Mouse (Mus musculus) megakaryocyte, embryonic 14.5 days (primary cell): Measurements from ENCODE around the gene Gm10273. TPM values are rescaled to one million over a fixed set of nuclear protein-coding genes. Genes with fewer than 3 reads are reported as not detected.
"Not testable (repeated sequence)": the region's sequence is repeated elsewhere in the genome, so short reads cannot be mapped to it uniquely, and the experiment has no call there.

Experiments
- H3K27me3 ChIP-seq: replicated peaks from 2 replicates; pipeline ENCODE3; 2012; ENCODE audit warnings: inconsistent platforms
- H3K36me3 ChIP-seq: replicated peaks from 2 replicates; pipeline ENCODE3; 2012; ENCODE audit warnings: low read length, inconsistent platforms, mixed read lengths
- H3K4me1 ChIP-seq: 2 replicates; pipeline ENCODE4 v1.6.1; 2012; ENCODE audit warnings: inconsistent platforms
- H3K4me3 ChIP-seq: replicated peaks from 2 replicates; pipeline ENCODE3; 2012; ENCODE audit warnings: moderate library complexity, mild to moderate bottlenecking, inconsistent platforms
- H3K9me3 ChIP-seq: 2 replicates; pipeline ENCODE4 v1.6.1; 2012; ENCODE audit warnings: inconsistent platforms
- FLI1 ChIP-seq: IDR thresholded peaks from 2 replicates; pipeline ENCODE4 v1.6.1; 2012; ENCODE audit warnings: low read length, inconsistent platforms, mixed read lengths
- GATA1 ChIP-seq: IDR thresholded peaks from 3 replicates; pipeline ENCODE4 v1.6.1; 2012; ENCODE audit warnings: mixed read lengths, low read length, inconsistent platforms, borderline replicate concordance
- polyA plus RNA-seq: library from polyadenylated mRNA; stranded (reverse); fragments of >175 nt; gene quantifications from 2 replicates; pipeline ENCODE4 v1.2.3, GENCODE M21; 2012; ENCODE audit warnings: low replicate concordance; ENCODE audit not compliant: insufficient read depth

Gm10273 gene
- polyA plus RNA-seq, 1 experiment: 0.54 TPM

DNA sequence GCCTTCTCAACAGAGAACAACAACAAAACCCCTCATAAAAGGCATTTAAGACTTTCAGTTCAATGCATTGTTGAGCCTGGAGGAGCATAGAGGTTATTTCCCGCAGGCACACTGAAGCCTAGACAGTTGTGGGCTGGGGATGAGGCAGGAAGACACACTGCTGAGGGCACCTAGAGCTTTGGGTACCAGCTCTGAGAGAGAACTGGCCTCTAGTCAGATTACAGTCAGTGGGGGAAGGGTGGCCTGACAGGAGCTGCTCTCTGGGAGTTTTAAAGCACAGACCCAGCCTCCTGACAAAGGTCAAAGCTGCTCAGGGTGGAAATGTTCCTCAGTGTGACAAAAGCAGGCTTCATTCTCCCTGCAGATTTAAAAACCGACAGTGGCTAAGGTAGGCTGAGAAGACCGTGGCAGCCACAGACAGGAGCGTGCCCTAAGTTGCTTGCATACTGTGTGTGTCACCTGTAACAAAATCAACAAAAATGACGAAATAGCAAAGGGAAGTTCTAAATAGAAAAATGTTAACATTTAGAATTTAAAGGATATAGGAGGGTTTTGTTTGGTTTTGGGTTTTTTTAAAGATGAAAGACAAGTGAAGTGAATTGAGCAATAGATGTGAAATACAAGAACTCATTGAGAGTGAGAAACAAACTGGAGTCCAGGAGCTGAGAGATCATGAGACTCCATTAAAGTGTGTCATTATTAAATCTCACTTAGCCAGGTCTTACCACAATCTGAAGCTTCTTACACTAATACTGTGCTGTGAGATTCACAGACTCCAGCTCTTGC, 29.4 kb upstream of the Gm10273 start:
- Histone ChIP-seq H3K9me3 (no peaks in the 10 kb centered on the region), H3K27me3 (no peaks in the 10 kb centered on the region), H3K36me3 (peaks cover 100% of the 10 kb centered on the region), H3K4me3 (no peak overlapping the region), H3K4me1 (peaks cover 18% of the 10 kb centered on the region)
- no peak for TF ChIP-seq GATA1
- TF ChIP-seq FLI1: no peak

DNA sequence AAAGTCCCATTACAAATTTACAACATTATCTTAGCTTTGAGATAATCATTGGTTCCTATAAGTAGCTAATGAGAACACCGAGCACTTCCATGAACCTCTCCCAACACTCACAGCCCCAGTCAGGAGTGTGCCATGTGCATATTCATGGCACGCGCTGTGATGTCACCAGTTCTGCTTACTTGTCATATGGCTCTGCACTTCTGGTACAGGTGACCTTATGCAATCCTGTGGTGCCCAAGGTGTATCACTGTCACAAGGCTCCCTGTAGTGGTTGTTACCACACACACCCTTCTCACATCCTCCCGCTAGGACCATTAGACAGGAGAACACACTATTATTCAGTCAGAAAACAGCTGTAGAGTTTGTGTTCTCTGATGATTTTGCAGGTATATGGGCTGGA, 28.7 kb upstream of the Gm10273 start:
- Histone ChIP-seq H3K4me3 (no peak overlapping the region), H3K9me3 (no peaks in the 10 kb centered on the region), H3K4me1 (peaks cover 18% of the 10 kb centered on the region), H3K36me3 (peaks cover 100% of the 10 kb centered on the region), H3K27me3 (no peaks in the 10 kb centered on the region)
- TF ChIP-seq GATA1 (no peak), FLI1 (no peak)

GRCm38 (mm10) chr10:59367206-59367605, 28.2 kb upstream of the Gm10273 start:
- TF ChIP-seq FLI1: no peak
- TF ChIP-seq GATA1: no peak
- Histone ChIP-seq H3K9me3 (no peaks in the 10 kb centered on the region), H3K4me1 (peaks cover 18% of the 10 kb centered on the region), H3K4me3 (no peak overlapping the region), H3K27me3 (no peaks in the 10 kb centered on the region), H3K36me3 (peaks cover 100% of the 10 kb centered on the region)

DNA sequence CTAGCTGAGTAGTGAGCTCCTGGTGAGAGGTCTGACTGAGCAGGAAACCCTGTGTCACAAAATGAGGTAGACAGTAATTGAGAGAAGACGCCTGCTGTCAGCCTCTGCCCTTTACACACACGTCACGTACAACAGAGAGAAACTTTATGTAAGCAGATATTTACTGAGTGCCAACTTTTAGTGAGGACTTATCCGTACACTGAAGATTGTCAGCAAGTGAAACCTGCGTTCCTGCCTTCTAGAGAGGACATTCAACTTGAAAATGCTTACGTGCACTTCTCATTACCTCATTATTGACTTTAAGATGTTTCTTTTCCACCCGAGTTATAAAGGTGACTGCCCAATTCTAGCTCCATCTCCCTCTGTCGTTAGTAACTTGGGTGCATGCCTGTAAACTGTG, 26.7 kb upstream of the Gm10273 start:
- H3K4me1 ChIP-seq: peaks cover 10% of the 10 kb centered on the region
- TF ChIP-seq FLI1 (no peak), GATA1 (no peak)
- no peak overlapping the region for H3K4me3 ChIP-seq
- peaks cover 100% of the 10 kb centered on the region for H3K36me3 ChIP-seq
- no peaks in the 10 kb centered on the region for H3K27me3 ChIP-seq
- H3K9me3 ChIP-seq: no peaks in the 10 kb centered on the region

- no peak for TF ChIP-seq GATA1
- no peak for TF ChIP-seq FLI1
- H3K9me3 ChIP-seq: no peaks in the 10 kb centered on the region
- peaks cover 10% of the 10 kb centered on the region for H3K4me1 ChIP-seq
- H3K4me3 ChIP-seq: no peak overlapping the region
- H3K36me3 ChIP-seq: peaks cover 100% of the 10 kb centered on the region
- H3K27me3 ChIP-seq: no peaks in the 10 kb centered on the region
Observed at GRCm38 (mm10) chr10:59369426-59369825, 26.0 kb upstream of the Gm10273 start.

- Histone ChIP-seq H3K9me3 (no peaks in the 10 kb centered on the region), H3K27me3 (no peaks in the 10 kb centered on the region), H3K36me3 (peaks cover 49% of the 10 kb centered on the region), H3K4me3 (no peak overlapping the region), H3K4me1 (peaks cover 42% of the 10 kb centered on the region)
- TF ChIP-seq GATA1 (no peak), FLI1 (no peak)
Observed at GRCm38 (mm10) chr10:59377906-59378305, 17.5 kb upstream of the Gm10273 start.

GRCm38 (mm10) chr10:59378728-59379127, 16.7 kb upstream of the Gm10273 start:
- peaks cover 41% of the 10 kb centered on the region for H3K36me3 ChIP-seq
- H3K4me1 ChIP-seq: peaks cover 42% of the 10 kb centered on the region
- H3K27me3 ChIP-seq: no peaks in the 10 kb centered on the region
- TF ChIP-seq GATA1 (no peak), FLI1 (no peak)
- H3K9me3 ChIP-seq: no peaks in the 10 kb centered on the region
- no peak overlapping the region for H3K4me3 ChIP-seq

GRCm38 (mm10) chr10:59379927-59380326, 15.5 kb upstream of the Gm10273 start:
- TF ChIP-seq GATA1: no peak
- TF ChIP-seq FLI1: no peak
- Histone ChIP-seq H3K4me3 (peak overlapping the region; percentile 87), H3K4me1 (peaks cover 37% of the 10 kb centered on the region), H3K9me3 (no peaks in the 10 kb centered on the region), H3K36me3 (peaks cover 29% of the 10 kb centered on the region), H3K27me3 (no peaks in the 10 kb centered on the region)

DNA sequence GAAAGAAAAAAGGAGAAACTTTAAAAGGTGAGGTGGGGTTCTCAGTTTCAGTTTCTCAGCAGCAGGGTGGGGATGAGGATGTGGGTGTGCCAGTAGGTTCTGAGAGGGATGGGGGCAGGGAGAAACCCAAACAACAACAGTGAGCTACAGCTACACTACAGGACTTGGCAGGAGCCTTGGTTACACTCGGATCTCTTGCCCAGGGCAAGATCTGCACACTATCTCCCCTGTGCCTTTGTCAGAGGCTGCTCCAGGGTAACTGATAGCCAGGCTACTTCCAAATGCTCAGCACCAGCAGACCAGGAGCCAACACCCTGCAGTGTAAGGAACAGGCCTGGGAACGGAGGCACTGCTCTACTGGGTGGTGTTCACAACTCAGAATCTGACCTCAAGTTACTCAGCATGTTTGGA, 15.0 kb upstream of the Gm10273 start:
- TF ChIP-seq FLI1 (no peak), GATA1 (no peak)
- Histone ChIP-seq H3K27me3 (no peaks in the 10 kb centered on the region), H3K9me3 (no peaks in the 10 kb centered on the region), H3K4me3 (peak overlapping the region; percentile 87), H3K4me1 (peaks cover 37% of the 10 kb centered on the region), H3K36me3 (peaks cover 25% of the 10 kb centered on the region)

DNA sequence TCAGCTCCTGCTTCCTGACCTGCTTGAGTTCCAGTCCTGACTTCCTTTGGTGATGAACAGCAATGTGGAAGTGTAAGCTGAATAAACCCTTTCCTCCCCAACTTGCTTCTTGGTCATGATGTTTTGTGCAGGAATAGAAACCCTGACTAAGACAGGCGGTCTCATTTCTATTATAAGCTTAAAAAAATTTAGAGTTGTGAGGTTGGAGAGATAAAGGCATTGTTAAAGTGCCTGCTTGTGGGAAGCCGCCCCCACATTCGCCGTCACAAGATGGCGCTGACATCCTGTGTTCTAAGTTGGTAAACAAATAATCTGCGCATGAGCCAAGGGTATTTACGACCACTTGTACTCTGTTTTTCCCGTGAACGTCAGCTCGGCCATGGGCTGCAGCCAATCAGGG, 13.9 kb upstream of the Gm10273 start:
- peaks cover 33% of the 10 kb centered on the region for H3K4me1 ChIP-seq
- not testable (repeated sequence) for H3K9me3 ChIP-seq, H3K4me3 ChIP-seq, H3K27me3 ChIP-seq
- H3K36me3 ChIP-seq: peaks cover 21% of the 10 kb centered on the region

DNA sequence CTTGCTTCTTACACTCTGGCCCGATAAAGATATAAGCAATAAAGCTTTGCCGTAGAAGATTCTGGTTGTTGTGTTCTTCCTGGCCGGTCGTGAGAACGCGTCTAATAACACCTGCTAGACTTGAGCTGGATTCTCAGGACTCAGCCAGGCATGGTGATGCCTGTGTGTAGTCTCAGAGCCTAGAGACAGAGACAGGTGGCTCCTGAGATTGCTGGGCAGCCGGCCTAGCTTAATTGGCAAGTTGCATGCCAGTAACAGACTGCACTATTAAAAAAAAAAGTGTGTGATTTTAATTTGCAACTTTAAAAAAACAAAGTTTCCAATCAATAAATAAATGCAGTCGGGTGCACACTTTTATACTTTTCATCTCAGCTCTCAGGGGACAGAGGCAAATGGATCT, 8.5 kb upstream of the Gm10273 start:
- H3K36me3 ChIP-seq: peaks cover 35% of the 10 kb centered on the region
- peaks cover 20% of the 10 kb centered on the region for H3K9me3 ChIP-seq
- TF ChIP-seq FLI1 (no peak), GATA1 (no peak)
- H3K27me3 ChIP-seq: no peaks in the 10 kb centered on the region
- peaks cover 8% of the 10 kb centered on the region for H3K4me1 ChIP-seq
- H3K4me3 ChIP-seq: no peak overlapping the region
